Mouse (Mus musculus) ES-E14 (cell line): ENCODE measurements around the gene Spag17. TPM values are rescaled to one million over a fixed set of nuclear protein-coding genes. Genes with fewer than 3 reads are reported as not detected.

Experiments
- DNase-seq: peaks from one replicate; pipeline ENCODE4 v3.0.0-alpha.2; 2013; ENCODE audit warnings: low read depth, low spot score
- H3K27ac ChIP-seq: 2 replicates; pipeline ENCODE4 v1.5.1; 2012; ENCODE audit warnings: low read depth, mild to moderate bottlenecking, low read length, moderate library complexity, mixed read lengths; ENCODE audit not compliant: poor library complexity, insufficient read depth, severe bottlenecking
- H3K36me3 ChIP-seq: 2 replicates; pipeline ENCODE4 v1.6.1; 2012; ENCODE audit warnings: mild to moderate bottlenecking, low read length, moderate library complexity, mixed read lengths; ENCODE audit not compliant: control insufficient read depth, poor library complexity, insufficient read depth, severe bottlenecking
- H3K4me1 ChIP-seq, 2 experiments: fragments of 150-350 bp in 1 of 2; sonication (generic) in 1 of 2; 2 replicates each; pipeline ENCODE4 v1.6.1; 2012; ENCODE audit warnings: low read length in 2 of 2, mild to moderate bottlenecking in 1 of 2, mixed read lengths in 1 of 2; ENCODE audit not compliant: control insufficient read depth in 2 of 2, insufficient read depth in 2 of 2, poor library complexity in 1 of 2
- H3K4me3 ChIP-seq, 2 experiments: fragments of 150-350 bp in 1 of 2; sonication (generic) in 1 of 2; 2 replicates each; pipeline ENCODE4 v1.5.1; 2012; ENCODE audit warnings: low read length in 2 of 2, low read depth in 1 of 2, mild to moderate bottlenecking in 1 of 2, mixed read lengths in 1 of 2; ENCODE audit not compliant: insufficient read depth in 1 of 2, poor library complexity in 1 of 2, severe bottlenecking in 1 of 2
- H3K9ac ChIP-seq: 2 replicates; pipeline ENCODE4 v1.6.1; 2012; ENCODE audit warnings: low read depth, mild to moderate bottlenecking, low read length, mixed read lengths; ENCODE audit not compliant: poor library complexity, insufficient read depth, severe bottlenecking
- H3K9me3 ChIP-seq: fragments of 150-350 bp; sonication (generic); 2 replicates; pipeline ENCODE4 v1.6.1; 2012; ENCODE audit warnings: low read depth, mild to moderate bottlenecking, low read length; ENCODE audit not compliant: control insufficient read depth, insufficient read depth
- CHD2 ChIP-seq: IDR thresholded peaks from 2 replicates; pipeline ENCODE4 v1.6.1; 2014; ENCODE audit warnings: mild to moderate bottlenecking, low read depth, low read length, inconsistent platforms
- HCFC1 ChIP-seq: IDR thresholded peaks from 2 replicates; pipeline ENCODE4 v1.6.1; 2012; ENCODE audit warnings: low read length, inconsistent platforms, borderline replicate concordance; ENCODE audit not compliant: insufficient read depth
- MAFK ChIP-seq: IDR thresholded peaks from 2 replicates; pipeline ENCODE4 v1.6.1; 2014; ENCODE audit warnings: mild to moderate bottlenecking, low read depth, low read length, inconsistent platforms; ENCODE audit not compliant: insufficient read depth
- ZC3H11A ChIP-seq: IDR thresholded peaks from 2 replicates; pipeline ENCODE4 v1.6.1; 2012; ENCODE audit warnings: low read depth, mild to moderate bottlenecking, inconsistent platforms, low read length, borderline replicate concordance
- ZNF384 ChIP-seq: IDR thresholded peaks from 2 replicates; pipeline ENCODE4 v1.6.1; 2012; ENCODE audit warnings: low read depth, low read length, inconsistent platforms
- in situ Hi-C, 2 experiments: fragments of 600-800 bp; cut with MboI; formaldehyde crosslinking; loops; one replicate each; pipeline ENCODE4 v1.15.1; 2025; ENCODE audit warnings: low sequenced_read_pairs in 2 of 2, inconsistent platforms in 1 of 2; ENCODE audit not compliant: unreplicated experiment in 2 of 2
- total RNA-seq: library from RNA; depleted of rRNA; stranded (reverse); fragments of 300-350 nt; gene quantifications from 2 replicates; pipeline ENCODE4 v1.2.3, GENCODE M21; 2012; rRNA removed

Gene Spag17
- 0.04 and 0.11 TPM in 2 replicates for total RNA-seq

DNA sequence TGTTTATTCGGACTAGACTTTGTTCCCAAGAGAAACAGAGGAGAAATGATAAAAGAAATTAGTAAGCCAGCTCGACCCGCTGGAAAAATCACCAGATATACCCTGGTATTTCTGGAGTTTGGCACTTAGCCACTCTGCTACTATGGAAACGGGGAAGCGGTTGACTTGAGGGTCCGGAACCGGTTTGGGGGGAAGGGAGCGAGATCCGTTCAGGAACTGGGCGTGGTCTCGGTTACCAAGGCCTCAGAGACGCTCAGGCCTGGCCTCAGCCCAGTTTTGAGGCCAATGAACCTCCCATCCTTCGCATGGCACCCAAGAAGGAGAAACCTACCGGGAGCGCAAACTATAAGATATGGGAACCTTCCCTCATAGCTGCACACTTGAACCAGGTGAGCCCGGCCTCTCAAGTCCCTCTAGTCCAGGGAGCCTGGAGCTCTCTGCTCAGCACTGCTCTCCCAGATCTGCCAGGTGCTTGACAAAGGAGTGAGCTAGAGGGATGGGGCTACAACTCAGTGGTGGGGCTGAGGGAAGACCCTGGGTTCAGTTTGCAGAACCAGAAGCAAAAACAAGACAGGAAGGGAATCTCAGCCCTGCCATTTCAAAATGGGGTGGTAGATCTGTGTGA lies at the start of gene Spag17:
Gene Spag17, plus strand, starts transcription at position 220 of the 625 bp plus-strand sequence.
- DNase-seq = no peak
- Histone ChIP-seq H3K9me3 (no peaks in the 10 kb centered on the region), H3K9ac (no peak within 1 kb of the TSS), H3K36me3 (no peaks in the 10 kb centered on the region), H3K27ac (no peak within 1 kb of the TSS), H3K4me1 (peaks cover 0 to 4% of the 10 kb centered on the region in 2 experiments; a peak in 1 of 4 replicates), H3K4me3 (no peak within 1 kb of the TSS)
- in situ Hi-C loops = no loop called here
- TF ChIP-seq CHD2 (no peak), MAFK (no peak), HCFC1 (no peak), ZNF384 (no peak), ZC3H11A (no peak)

DNA sequence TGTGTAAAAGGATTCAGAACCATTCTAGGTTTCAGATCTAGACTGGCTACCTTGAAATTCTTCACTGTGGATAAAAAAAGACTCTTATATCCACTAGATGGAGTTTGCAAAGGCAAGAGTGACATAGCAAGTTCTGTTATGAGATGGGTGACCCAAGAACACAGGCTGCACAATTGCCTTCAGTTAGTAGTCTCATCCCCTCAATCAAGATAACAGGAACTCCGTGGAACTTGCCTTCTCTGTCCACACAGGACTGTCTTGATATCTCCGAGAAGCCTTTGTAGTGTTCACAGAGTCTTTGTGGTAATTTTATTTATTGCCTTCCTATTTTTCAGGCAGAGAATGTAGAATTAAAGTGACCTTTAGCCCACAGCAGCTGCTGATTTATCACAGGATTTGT lies 42.9 kb upstream of the Spag17 start:
- Histone ChIP-seq H3K9me3 (no peaks in the 10 kb centered on the region), H3K27ac (no peak overlapping the region), H3K36me3 (no peaks in the 10 kb centered on the region), H3K4me1 (no peaks in the 10 kb centered on the region), H3K4me3 (no peak overlapping the region), H3K9ac (no peak overlapping the region)
- in situ Hi-C loops = no loop called here
- TF ChIP-seq HCFC1 = no peak
- no peak for DNase-seq

DNA sequence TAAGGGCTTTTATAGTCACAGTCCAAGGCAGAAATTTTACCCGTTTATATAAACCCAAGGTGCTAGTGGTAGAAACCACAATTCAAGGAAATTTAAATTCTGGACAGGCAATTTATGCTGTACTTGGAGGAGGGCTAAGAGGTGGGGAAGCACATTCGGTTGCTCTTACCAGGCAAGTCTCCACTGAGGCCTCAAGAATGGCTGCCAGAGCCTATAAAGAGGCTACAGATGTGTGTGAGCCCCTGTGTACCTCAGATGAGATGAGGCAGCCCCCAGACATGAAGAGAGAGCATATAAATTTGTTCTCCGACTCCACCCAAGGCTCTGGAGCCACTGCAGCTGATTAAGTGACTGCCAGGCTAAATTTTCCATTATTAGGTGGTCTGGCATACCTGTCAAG lies 42.4 kb upstream of the Spag17 start:
- Histone ChIP-seq H3K4me1 (no peaks in the 10 kb centered on the region), H3K36me3 (no peaks in the 10 kb centered on the region), H3K4me3 (no peak overlapping the region), H3K27ac (no peak overlapping the region), H3K9me3 (no peaks in the 10 kb centered on the region), H3K9ac (no peak overlapping the region)
- no peak for DNase-seq
- in situ Hi-C loops = no loop called here
- TF ChIP-seq CHD2 = no peak
- no peak for TF ChIP-seq ZNF384
- TF ChIP-seq MAFK = no peak
- TF ChIP-seq HCFC1 = no peak
- TF ChIP-seq ZC3H11A = no peak

DNA sequence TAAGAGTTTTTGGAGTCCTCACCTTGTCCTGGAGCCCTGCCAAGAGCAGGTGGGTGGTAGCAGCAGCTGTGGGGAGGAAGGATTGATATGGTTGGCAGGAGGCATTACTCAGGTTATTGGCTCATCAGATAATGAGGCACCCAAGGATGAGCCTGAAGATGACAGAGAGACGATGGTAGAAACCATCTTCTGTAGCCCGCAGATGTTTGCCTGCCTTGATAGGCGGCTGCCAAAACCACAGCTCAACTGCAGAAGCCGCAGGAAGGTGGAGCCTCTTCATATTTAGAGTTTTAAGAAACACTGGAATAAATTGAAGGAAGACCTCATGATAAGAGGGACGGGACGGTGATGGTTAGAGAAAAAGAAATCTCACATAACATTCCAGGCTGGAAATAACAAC lies 42.0 kb upstream of the Spag17 start:
- in situ Hi-C loops = no loop called here
- H3K9ac ChIP-seq = no peak overlapping the region
- H3K27ac ChIP-seq = no peak overlapping the region
- no peaks in the 10 kb centered on the region for H3K9me3 ChIP-seq
- no peaks in the 10 kb centered on the region for H3K36me3 ChIP-seq
- TF ChIP-seq MAFK (no peak), HCFC1 (no peak), CHD2 (no peak), ZNF384 (no peak), ZC3H11A (no peak)
- no peak overlapping the region for H3K4me3 ChIP-seq
- DNase-seq = no peak
- H3K4me1 ChIP-seq = no peaks in the 10 kb centered on the region

DNA sequence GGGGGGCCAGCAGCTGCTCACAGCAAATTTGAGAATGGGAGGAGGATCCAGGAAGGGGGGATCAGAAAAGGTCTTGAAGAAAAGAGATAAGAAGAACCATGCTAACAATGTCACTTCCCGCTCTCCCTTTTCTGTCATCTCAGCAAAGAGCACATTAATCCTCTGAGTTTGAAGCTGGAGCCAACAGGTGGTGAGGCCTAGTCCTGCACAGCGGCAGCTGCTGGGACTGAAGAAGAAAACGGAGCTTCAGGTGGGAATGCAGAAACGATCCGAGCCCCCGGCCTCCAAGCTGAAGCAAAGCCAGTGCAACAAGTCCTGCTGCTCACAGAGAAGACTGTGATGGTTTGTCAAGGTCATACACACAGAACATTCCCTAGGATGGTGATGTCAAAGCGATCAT lies 34.3 kb upstream of the Spag17 start:
- DNase-seq = no peak
- in situ Hi-C loops = no loop called here
- no peaks in the 10 kb centered on the region for H3K36me3 ChIP-seq
- H3K4me1 ChIP-seq = no peaks in the 10 kb centered on the region
- no peak overlapping the region for H3K9ac ChIP-seq
- H3K9me3 ChIP-seq = no peaks in the 10 kb centered on the region
- no peak overlapping the region for H3K27ac ChIP-seq
- no peak for TF ChIP-seq CHD2
- TF ChIP-seq ZC3H11A = no peak
- TF ChIP-seq ZNF384 = no peak
- TF ChIP-seq HCFC1 = no peak
- no peak for TF ChIP-seq MAFK
- no peak overlapping the region for H3K4me3 ChIP-seq
